Mouse (Mus musculus): ENCODE results near the gene C130073F10Rik. TPM values are rescaled to one million over a fixed set of nuclear protein-coding genes. Genes with fewer than 3 reads are reported as not detected.
"Not testable (repeated sequence)": the region's sequence is repeated elsewhere in the genome, so short reads cannot be mapped to it uniquely, and the experiment has no call there.

C130073F10Rik gene
- not detected for polyA plus RNA-seq (2017; shearing (Covaris generic))

- no peak for ATAC-seq
Observed at GRCm38 (mm10) chr4:101893656-101894420, at the start of gene C130073F10Rik. Gene C130073F10Rik (minus strand): TSS chr4:101893789.

- not testable (repeated sequence) for ATAC-seq
Observed at GRCm38 (mm10) chr4:101940107-101940506, 46.5 kb upstream of the C130073F10Rik start, which contains the start of gene Gm12794. Gene Gm12794 (plus strand): TSS chr4:101940407.

GRCm38 (mm10) chr4:101908821-101909220 is 15.2 kb upstream of the C130073F10Rik start, which contains the start of gene Gm12800:
Gene Gm12800 (plus strand): TSS chr4:101909121.
- not testable (repeated sequence) for ATAC-seq

GRCm38 (mm10) chr4:101889377-101889776 is 4.2 kb downstream of the C130073F10Rik start:
- ATAC-seq, result no peak

- ATAC-seq, result no peak
Observed at GRCm38 (mm10) chr4:101883641-101884040, 9.9 kb downstream of the C130073F10Rik start.

DNA sequence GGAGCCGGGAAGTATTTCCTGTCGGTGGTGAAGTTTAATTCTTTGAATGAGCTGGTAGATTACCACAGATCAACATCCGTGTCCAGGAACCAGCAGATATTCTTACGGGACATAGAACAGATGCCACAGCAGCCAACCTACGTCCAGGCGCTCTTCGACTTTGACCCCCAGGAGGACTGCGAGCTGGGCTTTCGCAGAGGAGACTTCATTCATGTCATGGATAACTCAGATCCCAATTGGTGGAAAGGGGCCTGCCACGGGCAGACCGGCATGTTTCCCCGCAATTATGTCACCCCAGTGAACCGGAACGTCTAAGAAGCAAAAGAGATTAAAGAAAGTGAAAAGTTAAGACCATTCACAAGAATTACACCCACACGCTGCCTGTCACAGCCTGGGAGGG is 17.9 kb downstream of the C130073F10Rik start:
- not testable (repeated sequence) for ATAC-seq

DNA sequence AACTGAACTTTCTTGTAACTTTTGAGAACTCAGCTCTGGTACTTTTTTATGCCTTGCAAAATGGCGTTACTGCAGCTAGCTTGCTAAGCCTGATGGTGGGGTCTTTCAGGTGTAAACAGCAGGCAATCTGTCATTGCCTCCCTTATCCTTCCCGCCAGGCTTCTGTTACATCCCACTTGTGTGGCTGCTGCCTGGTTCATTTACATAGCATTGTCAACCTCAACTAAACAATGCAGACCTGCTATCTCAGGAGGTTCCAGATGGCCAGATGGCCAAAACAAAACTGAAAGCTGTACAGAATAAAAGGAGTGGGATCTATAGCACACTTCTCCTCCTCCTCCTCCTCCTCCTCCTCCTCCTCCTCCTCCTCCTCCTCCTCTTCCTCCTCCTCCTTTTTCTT is 21.6 kb downstream of the C130073F10Rik start:
- ATAC-seq, result not testable (repeated sequence)

GRCm38 (mm10) chr4:101862289-101862688 is 31.3 kb downstream of the C130073F10Rik start:
- ATAC-seq, result no peak

DNA sequence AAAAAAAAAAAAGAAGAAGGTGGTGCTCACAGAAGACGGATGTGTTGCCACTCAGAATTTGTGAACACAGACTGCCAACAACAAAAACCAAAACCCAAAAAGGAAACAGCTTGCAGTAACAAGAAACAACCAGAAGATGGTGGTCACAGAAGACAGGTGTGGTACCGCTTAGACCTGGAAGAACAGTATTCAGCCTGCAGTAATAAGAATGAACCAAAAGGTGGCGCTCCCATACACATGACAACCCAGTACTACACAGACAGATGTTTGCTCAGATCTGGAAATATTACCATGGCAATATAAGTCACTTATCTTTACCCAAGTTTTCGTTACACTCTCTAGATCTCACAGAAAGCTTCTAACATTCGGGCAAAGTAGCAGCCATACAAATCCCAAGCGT is 32.7 kb downstream of the C130073F10Rik start:
- no peak for ATAC-seq

- ATAC-seq, result no peak
Observed at GRCm38 (mm10) chr4:101850908-101851307, 42.7 kb downstream of the C130073F10Rik start.

- ATAC-seq, result not testable (repeated sequence)
Observed at GRCm38 (mm10) chr4:101843923-101844322, 49.7 kb downstream of the C130073F10Rik start, which contains the start of gene B020004J07Rik. Gene B020004J07Rik (minus strand): TSS chr4:101844023.

Other genes starting within 250 kb of the C130073F10Rik start
- gene Leprot, start 246.1 kb downstream of the C130073F10Rik start, polyA plus RNA-seq (2017; shearing (Covaris generic)), result 10 to 100 TPM; 79.9 to 85.9 TPM
- gene Lepr, start 176.4 kb downstream of the C130073F10Rik start, polyA plus RNA-seq (2017; shearing (Covaris generic)), result 1 to 10 TPM in 1 of 2 experiments, not detected in 1; 1.2 TPM
- not detected for gene B020004J07Rik, start 49.8 kb downstream of the C130073F10Rik start, polyA plus RNA-seq (2017; shearing (Covaris generic))
- gene Gm12800, start 15.3 kb upstream of the C130073F10Rik start, polyA plus RNA-seq (2017; shearing (Covaris generic)), result not detected
- gene Gm12794, start 46.6 kb upstream of the C130073F10Rik start, polyA plus RNA-seq (2017; shearing (Covaris generic)), result not detected
- gene Gm12790, start 87.3 kb upstream of the C130073F10Rik start, polyA plus RNA-seq (2017; shearing (Covaris generic)), result not detected
- gene Gm12789, start 92.8 kb upstream of the C130073F10Rik start, polyA plus RNA-seq (2017; shearing (Covaris generic)), result not detected
- gene Pde4b, start 193.8 kb upstream of the C130073F10Rik start, polyA plus RNA-seq (2017; shearing (Covaris generic)), result 10 to 100 TPM; 57.3 to 59.4 TPM